Mouse (Mus musculus) cortical plate, adult 2 months (tissue): ENCODE data around the gene Lmod3. TPM values are rescaled to one million over a fixed set of nuclear protein-coding genes. Genes with fewer than 3 reads are reported as not detected.

Experiments used
- H3K27ac ChIP-seq: fragments of 200-500 bp; 2 replicates; pipeline ENCODE4 v1.5.1; 2012; ENCODE audit warnings: low read length, control low read depth, inconsistent platforms; ENCODE audit not compliant: insufficient read depth
- H3K4me1 ChIP-seq: fragments of 200-500 bp; 2 replicates; pipeline ENCODE4 v1.6.1; 2011; ENCODE audit warnings: low read length; ENCODE audit not compliant: control insufficient read depth, insufficient read depth
- H3K4me3 ChIP-seq: fragments of 200-500 bp; 2 replicates; pipeline ENCODE4 v1.5.1; 2011; ENCODE audit warnings: mild to moderate bottlenecking, low read length, control low read depth; ENCODE audit not compliant: insufficient read depth
- CTCF ChIP-seq: fragments of 200-500 bp; IDR thresholded peaks from 2 replicates; pipeline ENCODE4 v1.5.1; 2011; ENCODE audit warnings: mild to moderate bottlenecking, control low read depth, low read length; ENCODE audit not compliant: insufficient read depth; ENCODE audit errors: extremely low read depth
- POLR2A ChIP-seq: fragments of 200-500 bp; IDR thresholded peaks from 2 replicates; pipeline ENCODE4 v1.6.1; 2011; ENCODE audit warnings: mild to moderate bottlenecking, low read length, control low read depth; ENCODE audit not compliant: insufficient read depth; ENCODE audit errors: extremely low read depth
- polyA plus RNA-seq: library from polyadenylated mRNA; depleted of rRNA; stranded (reverse); fragments of >200 nt; gene quantifications from 2 replicates; pipeline ENCODE4 v1.2.3, GENCODE M21; 2012

Lmod3 gene
- polyA plus RNA-seq, 1 experiment: 0.10 TPM

- Histone ChIP-seq H3K4me1 (peaks cover 1% of the 10 kb centered on the region; the same call in 1 of the 2 replicates), H3K4me3 (peak overlapping the region; percentile 30), H3K27ac (0 out of 2 replicates have a peak overlapping the region, but pooled peaks have one; percentile 11)
- TF ChIP-seq CTCF (peak; percentile 89), POLR2A (no peak)
Measured at GRCm38 (mm10) chr6:97278014-97278787, 25.6 kb upstream of the Lmod3 start.

- no peak overlapping the region for H3K27ac ChIP-seq
- H3K4me3 ChIP-seq: no peak overlapping the region
- peaks cover 1% of the 10 kb centered on the region; the same call in 1 of the 2 replicates for H3K4me1 ChIP-seq
- TF ChIP-seq POLR2A (no peak), CTCF (no peak)
Measured at GRCm38 (mm10) chr6:97276890-97277497, 24.4 kb upstream of the Lmod3 start.

- no peak overlapping the region for H3K27ac ChIP-seq
- TF ChIP-seq CTCF (no peak), POLR2A (no peak)
Measured at GRCm38 (mm10) chr6:97276366-97276765, 23.8 kb upstream of the Lmod3 start.

DNA sequence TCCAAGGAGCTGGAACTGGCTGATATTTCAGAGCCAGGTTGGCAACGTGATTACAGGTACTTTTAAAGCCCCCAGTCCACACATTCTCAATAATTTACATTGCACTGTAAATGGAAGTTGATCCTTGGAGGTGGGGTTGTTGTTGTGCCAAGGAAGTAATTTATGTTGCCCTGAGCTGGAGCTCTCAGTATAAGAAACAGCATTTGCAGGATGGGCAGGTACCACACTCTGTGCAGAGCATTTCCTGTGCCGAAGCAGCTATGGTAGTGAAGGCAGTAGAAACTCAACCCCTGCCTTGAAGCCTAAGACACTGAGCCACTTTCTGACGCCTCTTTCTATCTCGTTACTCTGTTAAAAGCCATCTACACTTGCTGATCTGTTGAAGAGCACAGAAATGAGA, 23.2 kb upstream of the Lmod3 start:
- H3K4me3 ChIP-seq: no peak overlapping the region
- H3K4me1 ChIP-seq: peaks cover 1% of the 10 kb centered on the region; the same call in 1 of the 2 replicates
- H3K27ac ChIP-seq: no peak overlapping the region
- TF ChIP-seq POLR2A (no peak), CTCF (no peak)

More at GRCm38 (mm10) chr6:97276366-97276765, 23.8 kb upstream of the Lmod3 start:
- Histone ChIP-seq H3K4me1 (peaks cover 1% of the 10 kb centered on the region; the same call in 1 of the 2 replicates), H3K4me3 (no peak overlapping the region)

- peaks cover 1% of the 10 kb centered on the region; the same call in 1 of the 2 replicates for H3K4me1 ChIP-seq
- TF ChIP-seq CTCF (no peak), POLR2A (no peak)
- no peak overlapping the region for H3K27ac ChIP-seq
- H3K4me3 ChIP-seq: no peak overlapping the region
Measured at GRCm38 (mm10) chr6:97273777-97274176, 21.2 kb upstream of the Lmod3 start.

- H3K27ac ChIP-seq: no peak overlapping the region
- TF ChIP-seq POLR2A: no peak
- H3K4me1 ChIP-seq: 0 out of 2 replicates have a peak, but pooled peaks cover 1% of the 10 kb centered on the region
- no peak overlapping the region for H3K4me3 ChIP-seq
Measured at GRCm38 (mm10) chr6:97273058-97273710, 20.6 kb upstream of the Lmod3 start.

- H3K4me1 ChIP-seq: no peaks in the 10 kb centered on the region
- no peak overlapping the region for H3K27ac ChIP-seq
- no peak for TF ChIP-seq POLR2A
- no peak overlapping the region for H3K4me3 ChIP-seq
Measured at GRCm38 (mm10) chr6:97272349-97272748, 19.8 kb upstream of the Lmod3 start.

DNA sequence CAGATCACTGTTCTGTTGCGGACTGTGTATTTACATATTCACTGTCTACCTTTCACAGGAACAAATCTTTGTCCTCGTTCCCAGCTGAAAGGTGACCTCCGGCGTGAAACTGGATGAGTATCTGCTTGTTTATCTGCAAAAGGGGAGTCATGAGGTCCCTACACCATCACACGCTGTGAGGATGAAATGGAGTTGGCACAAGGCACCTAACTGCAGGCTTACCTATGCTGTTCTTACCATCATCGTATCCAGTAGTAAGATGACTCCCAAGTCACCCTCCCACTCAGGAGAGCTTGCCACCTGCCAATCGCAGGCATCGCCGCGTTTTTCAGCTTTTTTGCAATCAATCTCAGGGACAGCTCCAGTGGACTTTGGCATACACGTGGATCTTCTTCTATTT, 17.0 kb upstream of the Lmod3 start:
- H3K4me3 ChIP-seq: no peak overlapping the region

GRCm38 (mm10) chr6:97267132-97267531, 14.6 kb upstream of the Lmod3 start:
- Histone ChIP-seq H3K4me3 (no peak overlapping the region), H3K27ac (no peak overlapping the region), H3K4me1 (no peaks in the 10 kb centered on the region)
- no peak for TF ChIP-seq CTCF
- no peak for TF ChIP-seq POLR2A

More for the DNA sequence above, 17.0 kb upstream of the Lmod3 start:
- no peaks in the 10 kb centered on the region for H3K4me1 ChIP-seq
- TF ChIP-seq POLR2A (no peak), CTCF (no peak)
- H3K27ac ChIP-seq: no peak overlapping the region
